ENCODE assay signal across 9 mouse cellular contexts in genomic region chr11:119127686-119128473, GRCm38 (mm10). TPM values are rescaled to one million over a fixed set of nuclear protein-coding genes. Genes with fewer than 3 reads are reported as not detected.
DNase-seq lines count a peak whose midpoint lies in the region; ATAC-seq lines count a peak whose summit lies in the region.
"Had no signal": no experiment of that assay in that cellular context is flagged by ENCODE, and none has a peak within 500 bp of the region (broad histone marks: within the 10 kb centered on the region; RNA-seq: fewer than 3 reads in every experiment).

No protein-coding gene starts in this region.

- H3K9me3 ChIP-seq in forebrain, embryonic 14.5 days (replicated peaks; ENCODE audit: control insufficient read depth, low read length), result no peaks in the 10 kb centered on the region

- peak; percentile 30; the same call in 1 of the 2 replicates for ATAC-seq in forebrain, embryonic 14.5 days
- ATAC-seq in monocyte, adult 5-6 weeks (replicated peaks; ENCODE audit: insufficient number of reproducible peaks, low FRiP score, low TSS enrichment, poor library complexity, severe bottlenecking), result no peak

- H3K9ac ChIP-seq in forebrain, embryonic 14.5 days (ENCODE audit: low read length), result 0 out of 2 replicates have a peak overlapping the region, but pooled peaks have one; percentile 26

- intact Hi-C loops in heart, postnatal 36 days (cut with DNase I), result loop anchor here (2.0 kb wide), 2 partner anchors 35 to 71 kb away; no protein-coding TSS in a partner anchor

- peak overlapping the region; percentile 44; the same call in 1 of the 2 replicates for H3K27ac ChIP-seq in forebrain, embryonic 14.5 days (ENCODE audit: low read depth, low read length)
- H3K27ac ChIP-seq: macrophage had no signal

- no peaks in the 10 kb centered on the region for H3K36me3 ChIP-seq in forebrain, embryonic 14.5 days (ENCODE audit: control insufficient read depth, insufficient read depth, low read length)

- H3K27me3 ChIP-seq in forebrain, embryonic 14.5 days (replicated peaks; ENCODE audit: control insufficient read depth, insufficient read depth, low read length), result no peaks in the 10 kb centered on the region

- 57% methylated on average over 9 of the region's 9 CpGs for WGBS in forebrain, embryonic 14.5 days

- H3K4me1 ChIP-seq in forebrain, embryonic 14.5 days (ENCODE audit: control insufficient read depth, insufficient read depth, low read length), result peaks cover 29% of the 10 kb centered on the region

- peak; percentile 27 for DNase-seq in thymus, postnatal 14 days
- no peak for DNase-seq in thymus, postnatal 10 days (ENCODE audit: low spot score in 2 of 2)
- peak; percentile 48 for DNase-seq in forebrain, embryonic 14.5 days (ENCODE audit: low spot score)
- DNase-seq in heart, postnatal 36 days, result peak; percentile 63 to 66
- peak; percentile 87 to 92 for DNase-seq in lung, adult 18-20 months
- peak; percentile 83 for DNase-seq in ovary, postnatal 36 days (ENCODE audit: low spot score)
- DNase-seq in layer of hippocampus, postnatal 36 days, result no peak

- H3K4me2 ChIP-seq in forebrain, embryonic 14.5 days (ENCODE audit: low read length), result no peak overlapping the region

- no peak overlapping the region for H3K4me3 ChIP-seq in forebrain, embryonic 14.5 days (ENCODE audit: low read depth, low read length)

RNA-seq across cellular contexts. Expression of gene Cbx4, which starts 41.9 kb away (rescaled TPM):
- polyA plus RNA-seq in forebrain, embryonic 14.5 days (2014; fragmentation: Nextera tagmentation; extraction: Ambion mirVana), result 9.3 and 14.5 TPM in 2 replicates
- total RNA-seq in heart, postnatal 36 days (2021), result 10 to 100 TPM; 11.5 to 13.6 TPM
- total RNA-seq in layer of hippocampus, postnatal 36 days (2021), result 10 to 100 TPM; 57.3 to 59.4 TPM
- total RNA-seq in monocyte, adult 5-6 weeks (2017), result 35.2 to 45.8 TPM (median 42.2 TPM) in 3 replicates

Comparison
In these comparisons a context has a peak if more than half of its experiments do, and no peak if none do; other contexts are left out.
1. DNase-seq: peak in thymus, postnatal 14 days (single experiment), forebrain, embryonic 14.5 days (single experiment), heart, postnatal 36 days (2 of 2), lung, adult 18-20 months (2 of 2) and ovary, postnatal 36 days (single experiment); none in thymus, postnatal 10 days (0 of 2) and layer of hippocampus, postnatal 36 days (0 of 2).